Mouse (Mus musculus) sigmoid colon, adult 10 weeks (tissue): ENCODE results near the gene Cyp2j9. TPM values are rescaled to one million over a fixed set of nuclear protein-coding genes. Genes with fewer than 3 reads are reported as not detected.

ENCODE experiments used
- polyA plus RNA-seq: library from polyadenylated mRNA; stranded (reverse); fragments of 350-450 nt; fragmentation: Illumina TruSeq; extraction: RNeasy Lipid Tissue Mini Kit (QIAGEN cat#74804); gene quantifications from one replicate; pipeline ENCODE4 v1.2.3, GENCODE M21; 2014; ENCODE audit warnings: low read depth, low replicate concordance

The Cyp2j9 gene
- 9.9 TPM for polyA plus RNA-seq

GRCm38 (mm10) chr4:96590911-96591790 lies at the start of gene Cyp2j9:
TSS of gene Cyp2j9 (minus strand) at chr4:96591578.

GRCm38 (mm10) chr4:96553133-96553819 lies 38.1 kb downstream of the Cyp2j9 start, which contains the start of gene Cyp2j6:
TSS of gene Cyp2j6 (minus strand) at chr4:96553661.

Other genes starting within 250 kb of the Cyp2j9 start
- not detected for gene Cyp2j11, start 242.9 kb downstream of the Cyp2j9 start, polyA plus RNA-seq
- not detected for gene Cyp2j8, start 84.2 kb downstream of the Cyp2j9 start, polyA plus RNA-seq
- gene Cyp2j6, start 37.9 kb downstream of the Cyp2j9 start, polyA plus RNA-seq = 71.6 TPM
- not detected for gene Cyp2j5, start 72.6 kb upstream of the Cyp2j9 start, polyA plus RNA-seq
- gene Gm12695, start 193.6 kb upstream of the Cyp2j9 start, polyA plus RNA-seq = not detected